Mouse (Mus musculus) embryonic facial prominence, embryonic 13.5 days (tissue): ENCODE measurements around the gene Brms1. TPM values are rescaled to one million over a fixed set of nuclear protein-coding genes. Genes with fewer than 3 reads are reported as not detected.
A peak's percentile ranks its signal among the peaks of the same experiment; 100 is the strongest.

Experiments used
- ATAC-seq: fragments of 200-750 bp; cut with Nextera tagmentation; 2 replicates; pipeline ENCODE4 v1.8.0; 2017; ENCODE audit warnings: low read depth; ENCODE audit not compliant: insufficient number of reproducible peaks, insufficient read depth, low FRiP score, low TSS enrichment
- H3K27ac ChIP-seq: fragments of 300-500 bp; sonication (generic); 2 replicates; pipeline ENCODE4 v1.5.1; 2015; ENCODE audit warnings: moderate library complexity, mild to moderate bottlenecking, inconsistent platforms
- H3K27me3 ChIP-seq: fragments of 300-500 bp; sonication (generic); 2 replicates; pipeline ENCODE4 v1.6.1; 2015; ENCODE audit warnings: mild to moderate bottlenecking, inconsistent platforms
- H3K36me3 ChIP-seq: fragments of 300-500 bp; sonication (generic); 2 replicates; pipeline ENCODE4 v1.6.1; 2015; ENCODE audit warnings: mild to moderate bottlenecking, inconsistent platforms
- H3K4me1 ChIP-seq: fragments of 300-500 bp; sonication (generic); 2 replicates; pipeline ENCODE4 v1.6.1; 2015; ENCODE audit warnings: inconsistent platforms
- H3K4me2 ChIP-seq: fragments of 300-500 bp; sonication (generic); 2 replicates; pipeline ENCODE4 v1.6.1; 2015; ENCODE audit warnings: moderate library complexity, mild to moderate bottlenecking, inconsistent platforms
- H3K4me3 ChIP-seq: fragments of 300-500 bp; sonication (generic); 2 replicates; pipeline ENCODE4 v1.5.1; 2015; ENCODE audit warnings: mild to moderate bottlenecking, inconsistent platforms
- H3K9ac ChIP-seq: fragments of 300-500 bp; sonication (generic); 2 replicates; pipeline ENCODE4 v1.6.1; 2015; ENCODE audit warnings: mild to moderate bottlenecking, inconsistent platforms
- H3K9me3 ChIP-seq: fragments of 300-500 bp; sonication (generic); 2 replicates; pipeline ENCODE4 v1.6.1; 2016; ENCODE audit warnings: inconsistent platforms
- WGBS: fragments of 180-500 bp; shearing (Covaris S2); methylation state at CpG from one replicate; pipeline ENCODE4 v1.1.7; 2015; ENCODE audit warnings: mixed read lengths; 5-methylcytosine and 5-hydroxymethylcytosine counted together
- polyA plus RNA-seq: library from polyadenylated mRNA; unstranded; fragments of >200 nt; fragmentation: Nextera tagmentation; extraction: Ambion mirVana; gene quantifications from 2 replicates; pipeline ENCODE4 v1.2.1, GENCODE M21; 2015

Brms1 gene
- polyA plus RNA-seq, 1 experiment from 2014 or later = 42.9 TPM

DNA sequence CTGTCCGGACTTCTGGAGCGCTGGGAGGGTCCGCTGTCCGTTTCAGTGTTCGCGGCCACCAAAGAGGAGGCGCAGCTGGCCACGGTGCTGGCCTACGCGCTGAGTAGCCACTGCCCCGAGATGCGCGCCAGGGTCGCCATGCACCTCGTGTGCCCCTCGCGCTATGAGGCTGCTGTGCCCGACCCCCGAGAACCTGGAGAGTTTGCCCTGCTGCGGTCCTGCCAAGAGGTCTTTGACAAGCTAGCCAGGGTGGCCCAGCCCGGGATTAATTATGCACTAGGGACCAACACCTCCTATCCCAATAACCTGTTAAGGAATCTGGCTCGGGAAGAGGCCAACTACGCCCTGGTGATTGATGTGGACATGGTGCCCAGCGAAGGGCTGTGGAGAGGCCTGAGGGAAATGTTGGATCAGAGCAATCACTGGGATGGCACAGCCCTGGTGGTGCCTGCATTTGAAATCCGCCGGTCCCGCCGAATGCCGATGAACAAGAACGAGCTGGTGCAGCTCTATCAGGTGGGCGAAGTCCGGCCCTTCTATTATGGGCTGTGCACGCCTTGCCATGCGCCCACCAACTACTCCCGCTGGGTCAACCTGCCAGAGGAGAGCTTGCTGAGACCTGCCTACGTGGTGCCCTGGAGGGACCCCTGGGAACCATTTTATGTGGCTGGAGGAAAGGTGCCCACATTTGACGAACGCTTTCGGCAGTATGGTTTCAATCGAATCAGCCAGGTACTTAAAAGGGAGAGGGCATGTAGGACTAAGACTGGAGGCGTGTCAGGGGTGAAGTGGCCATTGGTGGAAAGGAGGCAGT, 1.6 kb upstream of the Brms1 start:
- WGBS = 10% methylated on average over 41 of the region's 41 CpGs
- peak overlapping the region; percentile 79; the same call in 1 of the 2 replicates for H3K27ac ChIP-seq
- H3K4me1 ChIP-seq = peaks cover 34% of the 10 kb centered on the region
- peaks cover 17% of the 10 kb centered on the region for H3K36me3 ChIP-seq
- H3K9me3 ChIP-seq = no peaks in the 10 kb centered on the region
- peak overlapping the region; percentile 90 for H3K9ac ChIP-seq
- no peaks in the 10 kb centered on the region for H3K27me3 ChIP-seq
- H3K4me2 ChIP-seq = peak overlapping the region; percentile 98
- 0 out of 2 replicates have a peak, but pooled peaks have one; percentile 22 for ATAC-seq
- H3K4me3 ChIP-seq = peak overlapping the region; percentile 92

- H3K27me3 ChIP-seq = no peaks in the 10 kb centered on the region
- no peak for ATAC-seq
- H3K27ac ChIP-seq = peak overlapping the region; percentile 62
- 2% methylated on average over 16 of the region's 16 CpGs for WGBS
- H3K4me1 ChIP-seq = peaks cover 34% of the 10 kb centered on the region
- H3K4me2 ChIP-seq = peak overlapping the region; percentile 98
- peak overlapping the region; percentile 92 for H3K4me3 ChIP-seq
- no peaks in the 10 kb centered on the region for H3K9me3 ChIP-seq
- H3K9ac ChIP-seq = peak overlapping the region; percentile 90
- peaks cover 30% of the 10 kb centered on the region for H3K36me3 ChIP-seq
These were observed 434 bp downstream of the Brms1 start for GRCm38 (mm10) chr19:5041588-5041987.

GRCm38 (mm10) chr19:5045531-5045930, 4.4 kb downstream of the Brms1 start:
- H3K9me3 ChIP-seq = no peaks in the 10 kb centered on the region
- no peak for ATAC-seq
- H3K36me3 ChIP-seq = peaks cover 60% of the 10 kb centered on the region
- H3K4me1 ChIP-seq = peaks cover 21% of the 10 kb centered on the region
- H3K4me2 ChIP-seq = no peak overlapping the region
- H3K4me3 ChIP-seq = no peak overlapping the region
- 84% methylated on average over 4 of the region's 4 CpGs for WGBS
- no peak overlapping the region for H3K27ac ChIP-seq
- H3K9ac ChIP-seq = no peak overlapping the region
- H3K27me3 ChIP-seq = peaks cover 8% of the 10 kb centered on the region

DNA sequence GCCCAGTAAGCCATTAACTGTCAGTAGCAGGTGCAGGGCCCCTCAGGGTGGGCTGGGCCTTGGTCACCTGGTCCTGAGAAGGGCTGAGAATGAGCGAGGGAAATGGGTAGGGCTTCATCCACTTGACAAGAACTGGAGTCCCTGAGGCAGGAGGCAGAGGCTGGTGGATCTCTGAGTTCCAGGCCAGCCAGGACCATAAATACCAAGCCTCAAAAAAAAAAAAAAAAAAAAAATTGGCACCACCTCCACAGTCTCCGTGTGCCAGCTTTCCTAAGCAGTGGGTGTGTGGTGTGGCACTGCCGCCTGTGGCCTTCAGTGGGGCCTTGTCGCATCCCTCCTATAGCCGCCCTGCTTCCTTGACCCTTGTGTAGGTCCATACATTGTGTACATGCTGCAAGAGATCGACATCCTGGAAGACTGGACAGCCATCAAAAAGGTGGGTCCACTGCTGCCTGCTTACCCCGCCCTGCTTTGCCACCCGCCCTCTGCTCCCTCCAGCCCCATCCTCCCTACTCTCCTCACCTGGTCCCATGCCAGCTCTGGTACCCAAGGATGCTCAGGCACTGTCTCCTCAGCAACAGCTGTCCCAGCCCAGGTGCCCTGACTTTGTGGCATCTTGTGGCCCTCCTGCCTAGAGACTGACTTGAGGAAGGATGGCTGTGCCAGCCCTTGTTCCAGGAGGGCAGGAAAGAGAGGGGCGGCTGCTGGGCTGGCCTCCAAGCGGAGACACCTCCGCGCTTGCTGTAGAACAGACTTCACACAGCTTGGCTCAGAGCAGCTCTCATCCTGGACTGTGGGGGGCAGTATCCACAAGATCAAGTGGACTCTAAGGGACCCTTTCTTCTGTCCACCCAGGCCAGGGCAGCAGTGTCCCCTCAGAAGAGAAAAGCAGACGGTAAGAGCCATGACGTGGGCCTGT, 7.2 kb downstream of the Brms1 start:
- 84% methylated on average over 14 of the region's 14 CpGs for WGBS
- Histone ChIP-seq H3K4me1 (peaks cover 23% of the 10 kb centered on the region), H3K4me3 (no peak overlapping the region), H3K9me3 (no peaks in the 10 kb centered on the region), H3K9ac (no peak overlapping the region), H3K27me3 (peaks cover 36% of the 10 kb centered on the region), H3K4me2 (no peak overlapping the region), H3K27ac (no peak overlapping the region), H3K36me3 (peaks cover 49% of the 10 kb centered on the region)
- no peak for ATAC-seq

- 79% methylated on average over 6 of the region's 6 CpGs for WGBS
These were observed 8.2 kb downstream of the Brms1 start for GRCm38 (mm10) chr19:5049325-5049724.

GRCm38 (mm10) chr19:5050047-5050905, 9.1 kb downstream of the Brms1 start, which contains the start of gene Rin1:
Gene Rin1, plus strand, starts transcription at chr19:5050481.
- peaks cover 48% of the 10 kb centered on the region for H3K27me3 ChIP-seq
- no peaks in the 10 kb centered on the region for H3K9me3 ChIP-seq
- peaks cover 23% of the 10 kb centered on the region for H3K4me1 ChIP-seq
- H3K4me2 ChIP-seq = peak within 1 kb of the TSS; percentile 45
- ATAC-seq = no peak
- peaks cover 43% of the 10 kb centered on the region for H3K36me3 ChIP-seq
- H3K4me3 ChIP-seq = peak within 1 kb of the TSS; percentile 24
- H3K9ac ChIP-seq = peak within 1 kb of the TSS; percentile 54
- H3K27ac ChIP-seq = no peak within 1 kb of the TSS
- 14% methylated on average over 13 of the region's 14 CpGs for WGBS

More at GRCm38 (mm10) chr19:5049325-5049724, 8.2 kb downstream of the Brms1 start:
- H3K4me3 ChIP-seq = no peak overlapping the region
- H3K4me1 ChIP-seq = peaks cover 23% of the 10 kb centered on the region
- no peak overlapping the region for H3K27ac ChIP-seq
- no peak overlapping the region for H3K4me2 ChIP-seq
- H3K9ac ChIP-seq = no peak overlapping the region
- H3K27me3 ChIP-seq = peaks cover 43% of the 10 kb centered on the region
- H3K9me3 ChIP-seq = no peaks in the 10 kb centered on the region
- peaks cover 43% of the 10 kb centered on the region for H3K36me3 ChIP-seq
- ATAC-seq = no peak

DNA sequence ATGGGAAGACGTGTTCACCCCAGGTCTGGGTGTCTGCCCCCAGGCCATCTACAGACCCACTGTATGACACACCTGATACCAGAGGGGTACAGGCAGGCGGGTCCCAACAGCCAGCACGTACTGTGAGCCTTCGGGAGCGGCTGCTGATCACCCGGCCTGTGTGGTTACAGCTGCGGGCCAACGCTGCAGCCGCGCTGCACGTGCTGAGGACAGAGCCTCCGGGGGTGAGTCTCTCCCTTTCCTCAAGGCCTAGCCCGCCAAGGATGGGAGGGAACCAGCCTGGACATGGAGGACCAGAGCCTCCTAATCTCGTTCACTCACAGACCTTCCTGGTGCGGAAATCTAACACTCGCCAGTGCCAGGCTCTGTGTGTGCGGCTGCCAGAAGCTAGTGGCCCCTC, 9.9 kb downstream of the Brms1 start:
- WGBS = 7% methylated on average over 17 of the region's 17 CpGs
- H3K9ac ChIP-seq = peak overlapping the region; percentile 54; the same call in 1 of the 2 replicates
- peak overlapping the region; percentile 24 for H3K4me3 ChIP-seq
- no peaks in the 10 kb centered on the region for H3K9me3 ChIP-seq
- peaks cover 35% of the 10 kb centered on the region for H3K36me3 ChIP-seq
- H3K4me2 ChIP-seq = peak overlapping the region; percentile 45
- H3K27ac ChIP-seq = no peak overlapping the region
- no peak for ATAC-seq
- peaks cover 24% of the 10 kb centered on the region for H3K4me1 ChIP-seq
- H3K27me3 ChIP-seq = peaks cover 48% of the 10 kb centered on the region

DNA sequence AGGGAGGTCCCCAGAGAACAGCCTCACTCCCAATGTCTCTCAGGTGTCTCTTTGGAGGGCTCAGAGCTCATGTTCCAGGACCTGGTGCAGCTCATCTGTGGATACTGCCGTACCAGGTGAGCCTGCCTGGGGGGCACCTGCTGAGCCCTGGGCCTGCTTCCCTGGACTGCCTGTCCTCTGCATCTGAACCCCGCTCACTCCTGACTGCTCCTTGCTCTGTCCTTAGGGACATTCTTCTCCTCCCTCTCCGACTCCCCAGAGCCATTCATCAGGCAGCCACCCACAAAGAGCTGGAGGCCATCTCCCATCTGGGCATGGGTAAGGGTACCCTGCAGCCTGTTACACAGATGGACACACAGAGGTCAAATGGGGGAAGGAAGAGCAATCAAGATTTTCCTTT, 10.4 kb downstream of the Brms1 start:
- no peak for ATAC-seq
- H3K27ac ChIP-seq = no peak overlapping the region
- peaks cover 31% of the 10 kb centered on the region for H3K36me3 ChIP-seq
- peaks cover 48% of the 10 kb centered on the region for H3K27me3 ChIP-seq
- peak overlapping the region; percentile 45 for H3K4me2 ChIP-seq
- H3K9me3 ChIP-seq = no peaks in the 10 kb centered on the region
- 33% methylated on average over 3 of the region's 3 CpGs for WGBS
- H3K4me1 ChIP-seq = peaks cover 29% of the 10 kb centered on the region
- no peak overlapping the region for H3K4me3 ChIP-seq
- H3K9ac ChIP-seq = peak overlapping the region; percentile 54; the same call in 1 of the 2 replicates

DNA sequence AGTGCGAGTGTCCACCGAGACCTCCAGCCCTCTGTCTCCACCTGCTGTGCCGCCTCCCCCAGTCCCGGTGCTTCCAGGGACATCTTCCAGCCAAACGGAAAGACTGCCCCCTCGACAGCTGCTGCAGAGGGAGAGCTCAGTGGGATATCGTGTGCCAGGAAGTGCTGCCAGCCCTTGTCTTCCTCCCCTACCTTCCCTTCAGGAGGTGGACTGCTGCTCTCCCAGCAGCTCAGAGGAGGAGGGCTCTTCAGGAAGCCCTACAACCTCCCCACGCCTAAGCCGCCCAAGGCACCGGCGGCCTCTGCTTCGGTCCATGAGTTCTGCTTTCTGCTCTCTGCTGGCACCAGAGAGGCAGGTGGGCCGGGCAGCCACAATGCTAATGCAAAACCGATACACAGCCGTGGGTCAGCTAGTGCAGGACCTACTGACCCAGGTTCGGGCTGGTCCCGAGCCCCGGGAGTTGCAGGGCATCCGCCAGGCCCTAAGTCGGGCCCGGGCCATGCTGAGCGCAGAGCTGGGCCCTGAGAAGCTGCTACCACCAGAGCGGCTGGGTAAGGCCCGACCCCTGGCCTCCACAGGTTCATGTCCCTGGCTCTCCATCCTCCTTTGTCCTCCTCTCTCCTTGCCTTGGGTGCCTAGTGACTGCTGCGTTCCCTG, 11.1 kb downstream of the Brms1 start:
- ATAC-seq = no peak
- H3K27me3 ChIP-seq = peaks cover 48% of the 10 kb centered on the region

DNA sequence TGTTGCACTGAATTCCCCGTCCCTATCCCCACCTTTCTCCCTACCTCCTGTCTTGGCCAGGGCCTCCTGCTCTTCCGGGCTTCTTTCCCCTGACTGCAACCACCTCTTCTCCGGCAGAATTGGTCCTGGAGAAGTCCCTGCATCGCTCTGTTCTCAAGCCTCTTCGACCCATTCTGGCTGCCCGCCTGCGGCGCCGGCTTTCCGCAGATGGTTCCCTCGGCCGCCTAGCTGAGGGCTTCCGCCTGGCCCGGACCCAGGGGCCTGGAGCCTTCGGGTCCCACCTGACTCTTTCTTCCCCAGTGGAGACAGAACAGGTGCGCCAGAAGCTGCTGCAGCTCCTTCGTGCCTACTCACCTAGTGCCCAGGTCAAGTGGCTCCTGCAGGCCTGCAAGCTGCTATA, 11.7 kb downstream of the Brms1 start:
- WGBS = 56% methylated on average over 17 of the region's 17 CpGs
- no peak for ATAC-seq

More for the DNA sequence above, 11.1 kb downstream of the Brms1 start:
- Histone ChIP-seq H3K9me3 (no peaks in the 10 kb centered on the region), H3K4me1 (peaks cover 32% of the 10 kb centered on the region), H3K4me3 (no peak overlapping the region), H3K9ac (0 out of 2 replicates have a peak overlapping the region, but pooled peaks have one; percentile 3), H3K36me3 (peaks cover 23% of the 10 kb centered on the region), H3K27ac (no peak overlapping the region), H3K4me2 (0 out of 2 replicates have a peak overlapping the region, but pooled peaks have one; percentile 45)
- 34% methylated on average over 25 of the region's 25 CpGs for WGBS

More for the DNA sequence above, 11.7 kb downstream of the Brms1 start:
- H3K4me1 ChIP-seq = peaks cover 34% of the 10 kb centered on the region
- no peak overlapping the region for H3K9ac ChIP-seq
- no peaks in the 10 kb centered on the region for H3K9me3 ChIP-seq
- H3K4me2 ChIP-seq = 0 out of 2 replicates have a peak overlapping the region, but pooled peaks have one; percentile 7
- peaks cover 17% of the 10 kb centered on the region for H3K36me3 ChIP-seq
- H3K27me3 ChIP-seq = peaks cover 48% of the 10 kb centered on the region
- no peak overlapping the region for H3K27ac ChIP-seq
- H3K4me3 ChIP-seq = no peak overlapping the region
